Mouse (Mus musculus) lung, embryonic 14.5 days (tissue): ENCODE results near the gene Pax7. TPM values are rescaled to one million over a fixed set of nuclear protein-coding genes. Genes with fewer than 3 reads are reported as not detected.

ENCODE experiments used
- ATAC-seq: fragments of 200-750 bp; cut with Nextera tagmentation; 2 replicates; pipeline ENCODE4 v1.8.0; 2017; ENCODE audit warnings: mild to moderate bottlenecking, moderate TSS enrichment, moderate library complexity; ENCODE audit not compliant: insufficient read depth
- DNase-seq: peaks from one replicate; pipeline ENCODE4 v3.0.0-alpha.2; 2015
- H3K27ac ChIP-seq: fragments of 300-500 bp; sonication (generic); 2 replicates; pipeline ENCODE4 v1.5.1; 2014; ENCODE audit warnings: low read depth, mild to moderate bottlenecking, moderate library complexity
- H3K27me3 ChIP-seq: fragments of 300-500 bp; sonication (generic); 2 replicates; pipeline ENCODE4 v1.6.1; 2014; ENCODE audit warnings: low read length, control low read depth; ENCODE audit not compliant: insufficient read depth
- H3K36me3 ChIP-seq: fragments of 300-500 bp; sonication (generic); 2 replicates; pipeline ENCODE4 v1.6.1; 2014; ENCODE audit warnings: control low read depth; ENCODE audit not compliant: insufficient read depth
- H3K4me1 ChIP-seq: fragments of 300-500 bp; sonication (generic); 2 replicates; pipeline ENCODE4 v1.6.1; 2014; ENCODE audit warnings: antibody characterized with exemption, control low read depth; ENCODE audit not compliant: insufficient read depth
- H3K4me2 ChIP-seq: fragments of 300-500 bp; sonication (generic); 2 replicates; pipeline ENCODE4 v1.6.1; 2014; ENCODE audit warnings: mild to moderate bottlenecking
- H3K4me3 ChIP-seq: fragments of 300-500 bp; sonication (generic); 2 replicates; pipeline ENCODE4 v1.5.1; 2014; ENCODE audit warnings: low read depth, low read length
- H3K9ac ChIP-seq: fragments of 300-500 bp; sonication (generic); 2 replicates; pipeline ENCODE4 v1.6.1; 2014
- H3K9me3 ChIP-seq: fragments of 300-500 bp; sonication (generic); 2 replicates; pipeline ENCODE4 v1.6.1; 2016; ENCODE audit warnings: low read depth, low read length, control low read depth
- CTCF ChIP-seq: IDR thresholded peaks from 2 replicates; pipeline ENCODE4 v1.5.1; 2016; ENCODE audit warnings: antibody characterized with exemption, low read depth
- WGBS: fragments of 180-500 bp; shearing (Covaris S2); extraction: QIAGEN DNeasy Blood & Tissue Kit; methylation state at CpG from one replicate; pipeline ENCODE4 v1.1.7; 2014; 5-methylcytosine and 5-hydroxymethylcytosine counted together
- polyA plus RNA-seq: library from polyadenylated mRNA; unstranded; fragments of >200 nt; fragmentation: Nextera tagmentation; extraction: Ambion mirVana; gene quantifications from 2 replicates; pipeline ENCODE4 v1.2.1, GENCODE M21; 2014

Pax7 gene
- polyA plus RNA-seq, 1 experiment from 2014 or later = not detected

DNA sequence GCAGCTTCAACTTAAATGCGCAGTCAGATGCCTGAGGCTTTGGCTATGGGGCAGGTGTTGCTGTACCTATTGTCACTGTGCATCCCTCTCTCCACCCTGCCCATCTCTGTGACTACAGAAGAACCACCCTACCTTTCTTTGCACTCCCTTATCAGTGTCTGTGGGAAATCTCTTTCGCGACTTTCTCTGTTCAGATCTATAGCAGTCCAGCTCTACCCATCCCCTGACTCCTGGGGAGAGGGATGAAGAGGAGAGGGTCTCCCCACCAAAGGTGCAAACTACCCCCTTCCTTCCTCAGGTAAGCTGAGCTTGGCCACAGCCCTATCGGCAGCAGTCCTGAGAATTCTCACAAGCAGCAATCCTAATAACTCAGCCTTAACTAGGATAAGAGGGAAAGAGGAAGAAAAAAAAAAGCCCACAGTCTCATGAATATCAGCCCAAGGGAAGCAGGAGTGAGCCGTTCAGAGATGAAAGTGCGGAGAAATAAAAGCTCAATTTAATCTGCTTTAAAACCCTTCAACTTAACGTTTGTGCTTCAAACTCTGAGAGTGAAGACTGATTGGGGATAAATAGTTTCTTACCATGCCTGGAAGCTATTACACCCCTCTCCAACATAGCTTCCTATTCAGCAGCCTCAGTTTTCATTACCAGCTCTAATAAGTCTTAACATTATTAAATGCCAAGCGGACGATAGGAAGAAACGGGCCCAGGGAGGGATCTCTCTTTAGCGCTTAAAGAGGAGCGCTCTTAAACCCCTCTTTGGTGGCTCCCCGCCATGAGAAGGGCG, 7.8 kb downstream of the Pax7 start:
- no peak for TF ChIP-seq CTCF
- H3K27ac ChIP-seq = no peak overlapping the region
- H3K4me1 ChIP-seq = no peaks in the 10 kb centered on the region
- no peaks in the 10 kb centered on the region for H3K9me3 ChIP-seq
- H3K36me3 ChIP-seq = no peaks in the 10 kb centered on the region
- peaks cover 99% of the 10 kb centered on the region for H3K27me3 ChIP-seq
- H3K9ac ChIP-seq = no peak overlapping the region
- H3K4me2 ChIP-seq = no peak overlapping the region
- DNase-seq (no peak), ATAC-seq (no peak)
- H3K4me3 ChIP-seq = no peak overlapping the region
- WGBS = 1% methylated on average over 14 of the region's 14 CpGs

DNA sequence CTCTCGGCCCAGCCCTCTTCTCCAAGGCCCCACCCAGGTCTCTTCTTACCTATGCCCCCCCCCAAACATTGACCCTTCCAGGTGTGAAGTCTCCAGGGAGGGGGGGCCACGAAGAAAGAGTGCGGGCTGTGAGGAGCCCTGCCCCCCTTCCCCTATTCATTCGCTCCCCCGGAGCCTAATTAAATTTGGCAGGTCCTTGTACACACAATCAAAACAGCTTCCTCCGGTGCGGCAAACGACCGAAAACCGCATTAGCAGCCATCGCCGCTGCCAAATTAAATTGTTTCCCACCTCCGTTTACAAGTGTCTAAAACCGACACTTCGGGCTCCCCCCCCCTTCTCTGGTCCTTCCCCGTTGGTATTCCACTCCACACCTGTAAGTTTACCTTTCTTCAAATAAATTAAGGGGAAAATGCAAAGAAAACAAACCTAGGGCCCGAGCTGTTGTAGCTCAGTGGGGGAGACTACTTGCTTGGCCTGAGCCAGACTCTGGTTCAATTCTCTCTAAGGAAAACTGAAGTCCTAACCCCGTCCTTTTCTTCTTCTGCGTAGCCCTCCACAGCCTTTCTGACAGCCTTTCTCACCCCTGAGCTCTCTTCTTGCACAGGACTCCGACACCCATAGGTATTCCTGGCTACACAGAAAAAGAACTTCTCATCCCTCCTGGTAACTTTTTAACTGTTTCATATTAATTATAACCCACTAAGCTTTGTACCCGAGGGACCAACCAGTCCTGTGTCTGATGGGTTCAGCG, 8.6 kb downstream of the Pax7 start:
- TF ChIP-seq CTCF = no peak
- H3K36me3 ChIP-seq = no peaks in the 10 kb centered on the region
- H3K4me2 ChIP-seq = no peak overlapping the region
- H3K9ac ChIP-seq = no peak overlapping the region
- no peak overlapping the region for H3K4me3 ChIP-seq
- H3K27me3 ChIP-seq = peaks cover 99% of the 10 kb centered on the region
- no peak for ATAC-seq
- DNase-seq = no peak
- WGBS = 1% methylated on average over 22 of the region's 22 CpGs
- no peaks in the 10 kb centered on the region for H3K9me3 ChIP-seq
- no peaks in the 10 kb centered on the region for H3K4me1 ChIP-seq
- H3K27ac ChIP-seq = no peak overlapping the region

DNA sequence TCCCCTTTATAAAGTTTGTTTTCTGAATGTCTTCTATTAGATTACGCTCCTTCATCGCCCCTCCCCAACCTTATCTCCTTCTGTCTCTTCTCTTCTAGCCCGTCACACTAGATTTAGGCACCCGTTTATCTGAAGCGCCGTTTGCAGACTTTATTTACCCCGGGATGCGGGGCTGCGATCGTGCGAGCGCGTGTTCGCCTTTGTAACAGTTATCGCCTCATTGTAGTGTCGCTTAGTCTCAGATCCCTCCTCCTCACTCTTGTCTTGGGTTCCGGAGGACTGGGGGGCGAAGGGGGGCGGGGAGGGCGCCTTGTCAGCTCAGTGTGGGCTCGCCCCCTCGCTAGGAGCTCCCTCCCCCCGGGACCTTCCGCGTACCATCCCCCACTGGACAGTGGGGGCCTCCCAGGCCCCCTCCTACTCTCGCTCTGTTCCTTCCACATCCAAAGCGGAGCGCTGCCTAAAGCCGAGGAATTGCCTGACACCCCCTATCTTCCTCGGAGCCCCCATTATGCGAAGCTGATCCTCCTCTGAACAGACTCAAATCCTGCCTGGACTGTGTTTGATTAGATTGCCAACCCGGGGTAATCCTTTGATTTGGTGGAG, 9.4 kb downstream of the Pax7 start:
- no peak overlapping the region for H3K9ac ChIP-seq
- no peaks in the 10 kb centered on the region for H3K4me1 ChIP-seq
- TF ChIP-seq CTCF = no peak
- under 1% methylated on average over 32 of the region's 32 CpGs for WGBS
- DNase-seq (no peak), ATAC-seq (no peak)
- H3K4me3 ChIP-seq = no peak overlapping the region
- H3K27ac ChIP-seq = no peak overlapping the region
- H3K36me3 ChIP-seq = no peaks in the 10 kb centered on the region
- H3K9me3 ChIP-seq = no peaks in the 10 kb centered on the region
- H3K4me2 ChIP-seq = no peak overlapping the region
- peaks cover 99% of the 10 kb centered on the region for H3K27me3 ChIP-seq

DNA sequence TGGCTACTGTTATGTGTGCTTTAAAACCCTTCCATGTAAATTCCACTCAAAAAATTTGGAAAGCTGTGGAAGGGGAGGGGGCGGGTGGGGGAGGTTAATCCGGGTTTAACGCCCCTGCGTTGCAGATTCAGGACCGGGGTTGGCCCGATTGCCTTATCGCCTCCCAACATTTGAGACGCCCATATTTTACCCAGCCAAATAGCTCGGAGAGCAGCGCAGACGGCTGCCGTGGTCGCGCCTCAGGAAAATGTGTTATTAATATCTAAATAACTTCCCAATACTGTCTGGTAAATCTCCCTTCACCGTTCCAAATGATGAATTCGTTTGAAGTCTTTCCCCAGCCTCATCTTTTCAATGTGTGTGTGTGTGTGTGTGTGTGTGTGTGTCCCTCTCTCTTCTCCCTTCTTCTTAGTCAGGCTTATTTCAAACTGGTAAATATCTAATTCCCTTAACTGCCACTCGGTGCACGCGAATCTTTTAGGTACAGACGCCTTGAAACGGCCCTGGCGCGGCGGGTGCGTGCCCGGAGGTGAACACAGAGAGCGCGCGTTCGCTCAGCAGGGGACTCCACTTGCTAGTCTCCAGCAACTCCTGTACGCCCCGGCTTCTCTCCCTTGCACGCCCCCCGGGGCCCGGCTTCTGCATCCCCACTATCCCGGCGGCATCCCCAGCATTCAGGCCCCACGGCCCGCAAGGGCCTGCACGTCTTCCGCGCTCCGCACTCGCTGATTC, 10.0 kb downstream of the Pax7 start:
- Histone ChIP-seq H3K9ac (no peak overlapping the region), H3K27me3 (peaks cover 98% of the 10 kb centered on the region), H3K27ac (no peak overlapping the region), H3K4me2 (no peak overlapping the region), H3K36me3 (no peaks in the 10 kb centered on the region), H3K4me3 (no peak overlapping the region), H3K9me3 (no peaks in the 10 kb centered on the region), H3K4me1 (no peaks in the 10 kb centered on the region)
- no peak for TF ChIP-seq CTCF
- no peak for ATAC-seq
- under 1% methylated on average over 44 of the region's 44 CpGs for WGBS
- DNase-seq = no peak

DNA sequence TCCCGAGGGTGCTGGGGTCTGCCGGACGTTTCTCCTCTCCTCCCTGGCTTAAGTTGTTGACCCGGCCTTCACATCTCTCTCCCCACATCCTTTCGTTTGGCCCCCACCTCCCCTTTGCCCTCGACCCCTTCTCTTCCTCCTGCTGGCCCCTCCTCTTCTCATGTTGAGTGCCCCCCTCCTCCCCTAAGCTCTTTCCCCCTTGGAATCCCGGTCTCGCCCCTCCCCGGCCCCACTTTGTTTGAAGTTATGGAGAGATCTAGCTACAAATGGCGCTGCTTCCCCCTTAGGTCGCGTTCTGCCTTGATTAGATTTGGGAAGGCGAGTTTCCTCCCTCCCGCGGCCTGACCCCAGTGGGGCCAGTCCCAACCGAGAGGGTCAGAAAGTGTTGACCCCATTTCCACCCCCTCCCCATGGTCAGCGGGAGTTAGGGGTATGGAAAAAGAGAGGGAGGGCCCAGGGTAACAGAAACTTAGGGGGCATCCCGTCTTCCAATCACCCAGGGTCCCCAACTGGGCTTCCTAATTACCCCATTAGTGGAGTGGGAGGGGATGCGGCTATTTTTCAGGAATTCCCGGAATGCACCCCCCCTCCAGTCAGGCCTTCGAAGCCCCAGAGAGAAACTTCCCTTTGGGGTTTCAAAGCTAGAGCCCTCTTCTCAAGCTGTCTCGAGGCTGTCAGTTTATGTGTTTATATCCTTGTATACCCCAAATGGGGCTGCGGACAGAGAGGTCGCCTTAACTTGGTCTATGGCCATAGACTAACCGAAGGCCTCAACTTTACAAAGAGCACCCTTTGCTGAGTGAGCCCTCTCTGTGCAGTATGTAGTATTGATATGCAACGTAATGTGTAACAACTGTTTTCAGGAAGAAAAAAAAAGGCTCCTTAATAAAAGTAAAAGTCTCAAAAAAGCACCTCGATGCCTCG, 10.9 kb downstream of the Pax7 start:
- peaks cover 98% of the 10 kb centered on the region for H3K27me3 ChIP-seq
- H3K4me3 ChIP-seq = no peak overlapping the region
- no peaks in the 10 kb centered on the region for H3K9me3 ChIP-seq
- no peaks in the 10 kb centered on the region for H3K4me1 ChIP-seq
- H3K27ac ChIP-seq = no peak overlapping the region
- ATAC-seq (no peak), DNase-seq (no peak)
- H3K9ac ChIP-seq = no peak overlapping the region
- 2% methylated on average over 28 of the region's 28 CpGs for WGBS
- TF ChIP-seq CTCF = no peak
- no peaks in the 10 kb centered on the region for H3K36me3 ChIP-seq
- H3K4me2 ChIP-seq = no peak overlapping the region

DNA sequence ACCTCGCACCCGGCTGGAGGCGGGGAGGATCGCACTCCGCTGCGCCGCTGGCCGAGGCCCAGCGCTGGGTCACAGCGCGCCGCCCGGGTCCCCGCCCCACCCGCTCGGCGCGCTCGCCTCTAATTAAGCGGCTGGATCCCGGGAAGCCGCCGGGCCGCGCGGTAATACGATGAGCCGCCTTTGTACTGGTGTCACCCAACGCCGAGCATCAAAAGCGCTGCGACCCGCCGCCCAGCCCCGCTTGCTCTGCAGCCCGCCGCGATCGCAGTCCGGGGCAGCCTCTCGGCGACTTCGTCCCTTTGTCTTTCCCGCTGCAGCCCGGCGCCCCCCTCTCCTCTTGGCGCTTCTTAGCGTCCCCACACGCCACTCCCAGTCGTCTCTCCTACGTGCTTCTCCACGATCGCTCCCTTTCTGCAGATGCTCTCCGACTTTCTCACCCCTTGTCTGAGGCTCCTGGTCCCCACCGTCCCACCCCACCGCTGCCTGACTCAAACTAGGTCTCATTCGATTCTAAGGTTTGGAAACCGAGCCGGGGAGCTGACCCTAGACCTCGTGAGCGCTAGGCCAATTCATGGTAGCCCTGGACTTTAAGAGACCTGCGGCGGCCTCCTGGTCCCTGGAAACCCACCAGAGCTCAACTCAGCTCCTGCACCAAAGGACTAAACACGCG, 11.7 kb downstream of the Pax7 start:
- peak; percentile 50 for DNase-seq
- H3K9ac ChIP-seq = 0 out of 2 replicates have a peak overlapping the region, but pooled peaks have one; percentile 3
- no peaks in the 10 kb centered on the region for H3K9me3 ChIP-seq
- H3K4me1 ChIP-seq = no peaks in the 10 kb centered on the region
- ATAC-seq = peak; percentile 48; the same call in 1 of the 2 replicates
- no peak overlapping the region for H3K27ac ChIP-seq
- H3K36me3 ChIP-seq = no peaks in the 10 kb centered on the region
- under 1% methylated on average over 65 of the region's 65 CpGs for WGBS
- H3K4me3 ChIP-seq = peak overlapping the region; percentile 33
- TF ChIP-seq CTCF = no peak
- H3K27me3 ChIP-seq = peaks cover 99% of the 10 kb centered on the region
- H3K4me2 ChIP-seq = peak overlapping the region; percentile 50
